Mouse (Mus musculus) spleen, postnatal 14 days (tissue): ENCODE results near the gene Znrf4.
"Not testable (repeated sequence)": the region's sequence is repeated elsewhere in the genome, so short reads cannot be mapped to it uniquely, and the experiment has no call there.

ENCODE experiments used
- DNase-seq, 2 experiments: peaks; one replicate each; pipeline ENCODE4 v3.0.0; 2021 to 2022; ENCODE audit warnings: low spot score in 2 of 2

Gene Znrf4

DNA sequence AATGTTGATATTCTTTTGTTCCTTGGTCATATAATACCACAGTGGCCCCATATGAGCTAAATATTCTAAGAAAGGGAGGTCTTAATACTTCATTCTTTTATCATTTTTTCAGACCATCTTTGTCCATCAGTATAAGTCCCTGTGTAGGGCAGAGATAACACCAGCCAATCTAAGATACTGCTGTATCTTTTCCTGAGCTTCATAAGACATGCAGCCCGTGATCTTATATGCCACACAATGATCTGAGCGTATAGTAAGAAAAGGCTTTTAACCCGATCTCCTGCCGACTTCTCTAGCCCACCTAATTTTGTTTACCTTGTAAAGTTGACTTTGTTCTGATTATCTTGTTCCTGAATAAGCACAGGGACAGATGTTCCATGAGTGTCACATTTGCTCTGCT lies 12.7 kb upstream of the Znrf4 start:
- no peak for DNase-seq

DNA sequence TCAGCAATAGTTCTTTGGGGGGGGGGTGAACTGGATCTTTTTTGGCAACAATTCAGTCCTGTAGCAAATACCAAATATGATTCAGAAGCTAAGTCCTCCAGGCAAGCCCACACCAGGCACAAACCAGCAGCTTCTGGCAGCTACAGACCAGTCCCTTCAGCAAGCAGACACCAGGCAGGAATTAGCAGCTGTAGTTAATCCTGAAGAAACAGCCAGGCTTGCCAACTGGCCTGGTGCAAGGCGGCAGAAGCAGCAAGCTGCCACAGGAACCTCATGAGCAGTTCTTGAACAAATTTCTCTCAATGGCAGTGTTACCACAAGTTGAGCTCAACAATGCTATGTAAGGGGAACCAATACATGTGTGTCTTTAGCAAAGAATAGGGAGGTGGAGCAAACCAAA lies 10.5 kb upstream of the Znrf4 start:
- no peak for DNase-seq

DNA sequence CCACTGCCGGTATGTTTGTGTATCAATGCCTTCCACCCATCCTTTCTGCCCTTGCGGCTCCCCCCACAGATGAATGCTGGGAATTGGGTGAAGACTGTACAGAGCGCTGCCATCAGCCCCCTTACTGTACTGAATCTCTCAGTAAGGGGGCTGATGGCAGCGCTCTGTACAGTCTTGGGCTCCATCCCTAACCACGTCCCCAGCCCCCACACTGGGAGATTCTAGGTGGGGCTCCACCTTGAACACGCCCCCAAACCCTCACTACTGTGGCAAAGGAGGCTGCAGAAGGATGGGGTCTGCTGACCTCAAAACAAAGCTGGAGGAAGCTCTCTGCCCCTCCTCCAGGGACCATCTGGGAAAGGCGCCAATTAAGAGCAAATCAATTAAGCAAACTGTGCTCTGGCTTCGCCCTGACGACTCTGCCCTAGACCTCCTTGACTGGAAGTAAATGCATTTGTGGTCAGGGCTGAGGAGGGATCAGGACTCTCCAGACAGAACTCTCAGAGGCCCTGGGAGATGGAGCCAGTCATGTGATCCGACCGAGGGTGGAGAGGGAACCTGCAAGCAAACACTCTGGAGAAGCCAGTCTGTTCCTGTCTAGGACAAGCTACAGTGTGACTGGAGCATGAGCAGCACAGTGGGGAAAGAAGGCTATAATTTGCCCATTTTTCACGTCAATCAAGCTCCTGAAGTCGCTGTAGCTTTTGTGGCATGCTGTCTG lies 3.6 kb upstream of the Znrf4 start:
- DNase-seq, result no peak

GRCm38 (mm10) chr17:56514916-56515315 lies 2.7 kb upstream of the Znrf4 start:
- no peak for DNase-seq

- no peak for DNase-seq
Observed at GRCm38 (mm10) chr17:56514330-56514729, 2.1 kb upstream of the Znrf4 start.

- DNase-seq, result no peak
Observed at GRCm38 (mm10) chr17:56511707-56512090, 532 bp downstream of the Znrf4 start.

GRCm38 (mm10) chr17:56510970-56511706 lies 1.1 kb downstream of the Znrf4 start:
- DNase-seq, result no peak

GRCm38 (mm10) chr17:56510473-56510969 lies 1.7 kb downstream of the Znrf4 start:
- no peak for DNase-seq

DNA sequence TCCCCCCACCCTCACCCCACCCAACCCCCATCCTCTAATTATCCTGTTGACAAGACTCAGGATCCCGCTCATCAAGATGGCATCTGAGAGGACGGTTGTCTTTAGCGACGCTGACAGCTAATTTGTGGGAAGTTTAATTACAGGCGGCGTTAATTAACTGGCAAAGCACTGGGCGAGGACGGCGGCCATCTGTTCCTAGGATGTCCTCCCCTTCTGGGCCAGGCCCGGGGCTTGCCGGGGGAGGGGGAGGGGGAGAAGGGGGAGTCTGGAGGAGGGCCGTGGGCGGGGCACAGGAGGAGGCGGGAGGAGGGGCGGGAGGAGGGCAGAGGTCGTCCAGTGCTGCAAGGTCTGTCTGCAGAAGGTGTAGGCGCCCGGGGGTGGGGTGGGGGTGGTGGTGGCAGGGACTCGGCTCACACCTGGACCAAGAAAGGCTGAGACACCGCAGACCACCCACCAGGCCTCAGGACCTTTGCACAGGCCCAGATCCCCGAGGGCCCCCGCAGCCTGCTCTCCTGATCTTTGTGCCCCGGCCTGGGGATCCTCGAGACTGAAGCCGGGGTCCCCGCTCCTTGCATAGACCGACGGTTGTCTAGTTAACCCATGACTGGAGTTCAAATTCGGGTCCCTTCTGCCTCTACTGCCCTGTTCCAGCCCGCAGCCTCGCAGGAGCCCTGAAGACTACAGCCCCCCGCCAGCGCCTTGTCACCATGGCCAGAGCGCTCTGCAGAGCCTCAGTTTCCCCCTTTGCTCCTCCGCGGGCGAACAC lies 2.3 kb downstream of the Znrf4 start:
- no peak for DNase-seq

DNA sequence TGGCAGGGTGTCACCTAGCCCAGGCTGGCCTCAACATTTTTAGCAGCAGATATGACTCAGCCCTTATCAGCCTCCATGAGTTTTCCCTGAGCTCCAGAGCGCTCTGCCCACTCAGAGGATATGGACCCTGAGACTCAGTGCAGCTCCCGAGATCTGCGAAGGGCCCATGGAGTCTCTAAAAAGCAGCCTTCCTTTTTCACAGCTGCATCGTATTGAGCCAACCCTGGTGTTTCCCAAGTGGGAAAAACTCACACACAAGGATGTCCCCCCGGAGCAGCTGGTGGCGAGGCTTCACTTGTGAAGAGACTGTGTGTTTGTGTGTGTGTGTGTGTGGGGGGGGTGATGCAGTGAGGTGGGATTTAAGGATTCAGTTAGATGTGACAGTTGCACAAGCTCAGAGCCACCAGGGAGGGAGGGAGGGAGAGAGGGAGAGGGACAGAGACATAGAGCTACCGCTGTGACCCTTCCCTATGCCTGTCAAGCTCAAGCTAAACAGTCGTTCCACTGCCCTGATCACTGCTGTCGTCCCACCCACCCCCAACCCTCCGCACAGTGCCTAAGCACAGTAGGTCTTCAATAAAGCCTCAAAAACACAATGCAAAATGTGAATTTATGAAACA lies 3.1 kb downstream of the Znrf4 start:
- DNase-seq, result no peak

GRCm38 (mm10) chr17:56507161-56508068 lies 4.8 kb downstream of the Znrf4 start:
- DNase-seq, result peak; percentile 69 to 76

DNA sequence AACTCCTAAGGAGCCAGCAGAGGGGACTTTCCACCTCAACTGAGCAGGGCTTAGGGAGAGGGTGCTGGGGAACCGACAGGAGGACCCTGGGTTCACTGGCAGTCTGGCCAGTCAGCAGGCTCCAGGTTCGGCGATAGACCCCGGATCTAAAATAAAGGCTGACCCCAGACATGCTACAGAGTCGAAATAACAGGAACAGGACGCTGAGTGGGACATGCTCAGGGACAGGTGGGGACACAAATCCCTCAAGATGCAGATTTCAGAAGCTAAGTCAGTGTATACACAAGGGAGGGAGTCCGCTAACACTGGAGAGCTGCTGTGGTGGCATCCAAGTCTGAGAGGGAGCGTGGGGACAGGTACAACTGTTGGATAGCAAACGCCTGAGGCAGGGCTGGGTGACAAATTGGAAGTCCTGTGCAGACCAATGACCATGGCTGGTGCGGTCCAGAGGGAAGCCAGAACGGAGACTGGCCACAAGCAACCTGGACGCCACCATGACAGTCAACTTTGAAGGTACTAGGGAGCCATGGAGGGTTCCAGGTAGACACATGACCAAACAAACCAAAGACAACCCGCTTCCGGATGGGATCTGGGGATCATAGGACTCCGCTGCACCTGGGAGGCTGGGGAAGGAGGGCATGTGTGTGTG lies 5.7 kb downstream of the Znrf4 start:
- DNase-seq, result no peak

- no peak for DNase-seq
Observed at GRCm38 (mm10) chr17:56505401-56505800, 6.8 kb downstream of the Znrf4 start.

GRCm38 (mm10) chr17:56502526-56502925 lies 9.7 kb downstream of the Znrf4 start:
- DNase-seq, result no peak

DNA sequence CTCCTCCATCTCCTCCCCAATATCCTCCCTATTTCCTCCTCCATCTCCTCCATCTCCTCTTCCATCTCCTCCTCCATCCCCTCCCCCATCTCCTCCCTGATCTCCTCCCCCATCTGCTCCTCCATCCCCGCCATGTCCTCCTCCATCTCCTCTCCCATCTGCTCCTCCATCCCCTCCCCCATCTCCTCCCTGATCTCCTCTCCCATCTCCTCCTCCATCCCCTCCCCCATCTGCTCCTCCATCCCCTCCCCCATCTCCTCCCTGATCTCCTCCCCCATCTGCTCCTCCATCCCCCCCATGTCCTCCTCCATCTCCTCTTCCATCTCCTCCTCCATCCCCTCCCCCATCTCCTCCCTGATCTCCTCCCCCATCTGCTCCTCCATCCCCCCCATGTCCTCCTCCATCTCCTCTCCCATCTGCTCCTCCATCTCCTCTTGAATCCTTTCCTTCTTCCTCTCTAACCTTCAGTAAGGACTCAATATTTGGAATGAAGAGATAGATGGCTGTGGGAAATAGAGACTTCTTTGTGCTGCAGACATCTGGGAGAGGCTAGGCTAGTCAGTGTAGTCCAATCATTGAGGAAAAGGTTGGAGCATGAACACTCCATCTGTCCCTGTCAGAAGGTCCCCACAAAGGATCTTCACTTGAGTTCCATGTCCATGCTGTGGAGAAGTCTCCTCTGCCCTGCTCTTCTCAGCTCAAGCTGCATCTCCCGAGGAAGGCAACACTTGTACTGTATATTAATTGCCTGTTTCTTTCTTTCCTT lies 10.4 kb downstream of the Znrf4 start:
- not testable (repeated sequence) for DNase-seq

- DNase-seq, result no peak
Observed at GRCm38 (mm10) chr17:56499229-56499628, 13.0 kb downstream of the Znrf4 start.

DNA sequence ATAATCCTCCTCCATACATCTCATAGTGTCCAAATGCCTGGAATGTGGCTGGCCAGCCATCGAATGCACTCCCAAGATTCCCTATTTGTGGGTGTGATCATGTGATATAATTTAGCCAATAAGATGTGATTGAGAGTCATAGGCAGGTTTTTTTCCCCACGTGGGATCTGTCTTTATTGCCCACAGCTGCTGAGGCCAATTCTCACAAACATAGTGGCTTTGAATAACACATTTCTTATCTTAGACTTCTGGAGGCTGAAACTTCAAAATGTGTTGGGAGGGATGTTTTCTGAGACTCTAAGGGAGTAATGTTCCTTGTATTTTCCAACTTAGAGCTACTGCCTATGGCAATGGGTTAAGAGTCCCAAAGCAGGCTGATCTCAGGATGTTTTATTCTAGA lies 17.8 kb downstream of the Znrf4 start:
- DNase-seq, result no peak

- DNase-seq, result no peak
Observed at GRCm38 (mm10) chr17:56493841-56494240, 18.4 kb downstream of the Znrf4 start.

DNA sequence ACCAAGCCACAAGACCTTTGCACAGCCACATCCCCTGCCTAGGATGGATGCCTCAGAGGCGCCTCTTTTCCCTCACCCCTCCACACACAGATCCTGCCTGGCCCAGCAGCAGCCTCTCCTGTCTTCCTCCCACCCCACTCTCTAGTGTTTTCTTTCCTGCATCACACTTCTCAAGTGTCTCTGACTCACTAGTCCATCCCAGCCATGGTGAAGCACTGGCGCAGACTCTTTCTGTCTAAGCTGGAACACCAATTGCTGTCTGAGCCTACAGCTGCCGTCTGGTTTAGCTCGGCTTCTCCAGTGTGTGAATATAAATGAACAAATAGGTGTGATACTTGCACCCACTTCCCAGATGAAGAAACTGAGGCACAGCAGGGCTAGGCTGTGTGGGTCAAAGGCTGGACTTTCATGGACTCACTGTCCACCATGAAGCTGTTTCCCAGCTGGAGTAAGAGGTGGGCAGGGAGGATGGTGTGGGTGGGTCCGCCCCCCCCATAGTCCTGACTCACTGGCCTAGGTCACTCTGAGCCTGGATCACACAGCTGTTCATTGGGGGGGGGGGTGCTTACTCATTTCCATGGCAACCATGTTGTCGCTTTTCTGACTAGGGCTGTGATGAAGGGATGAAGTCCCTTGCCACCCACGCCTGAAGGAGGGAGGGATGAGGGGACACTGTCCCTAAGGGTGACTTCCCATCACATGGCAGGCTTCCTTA lies 21.6 kb downstream of the Znrf4 start:
- DNase-seq, result no peak
